Mouse (Mus musculus): Measurements from ENCODE around the gene Sag. TPM values are rescaled to one million over a fixed set of nuclear protein-coding genes. Genes with fewer than 3 reads are reported as not detected.

Sag gene
- polyA plus RNA-seq, 1 experiment from 2014 or later = 1.8 TPM

DNA sequence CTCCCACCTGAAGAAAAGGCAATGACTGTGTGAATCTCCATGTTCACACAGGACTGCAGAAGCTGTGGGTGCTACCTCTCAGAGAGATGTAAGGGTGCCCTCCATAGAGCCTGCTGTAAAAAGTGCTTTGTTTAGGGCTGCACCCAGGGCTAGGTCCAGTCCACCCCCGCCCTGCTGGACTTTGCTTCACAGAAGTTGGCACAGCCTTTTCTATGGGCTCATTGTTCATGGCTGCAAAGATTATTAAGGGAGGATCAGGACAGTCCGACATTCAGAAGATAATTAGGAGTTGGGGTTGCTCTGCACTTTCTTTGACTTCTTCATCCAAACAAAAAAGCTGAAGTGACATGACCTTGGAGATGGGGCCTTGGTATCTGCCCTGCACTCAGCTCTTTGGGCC is 89.0 kb downstream of the Sag start:
- DNase-seq (ENCODE audit: low spot score) = no peak

DNA sequence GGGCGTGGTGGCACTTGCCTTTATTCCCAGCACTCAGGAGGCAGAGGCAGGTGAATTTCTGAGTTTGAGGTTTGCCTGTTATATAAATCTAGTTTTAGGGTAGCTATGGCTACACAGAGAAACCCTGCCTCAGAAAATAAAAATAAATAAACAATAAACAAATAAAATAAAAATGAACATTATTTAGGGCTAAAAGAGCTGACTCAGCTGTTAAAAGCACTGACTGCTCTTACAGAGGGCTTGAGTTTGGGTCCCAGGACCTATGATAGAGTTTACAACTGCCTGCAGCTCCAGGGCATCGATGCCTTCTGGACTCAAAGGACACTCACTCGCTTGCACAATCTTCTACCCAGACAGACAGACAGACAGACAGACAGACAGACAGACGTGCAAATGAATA is 89.9 kb downstream of the Sag start:
- no peak for DNase-seq (ENCODE audit: low spot score)

Other genes starting within 250 kb of the Sag start
- 0.10 and 0.18 TPM in 2 replicates for gene Ngef, start 229.8 kb upstream of the Sag start, polyA plus RNA-seq (2015; fragmentation: Nextera tagmentation; extraction: Ambion mirVana)
- 41.0 and 43.6 TPM in 2 replicates for gene Inpp5d, start 183.4 kb upstream of the Sag start, polyA plus RNA-seq (2015; fragmentation: Nextera tagmentation; extraction: Ambion mirVana)
- gene Atg16l1, start 47.8 kb upstream of the Sag start, polyA plus RNA-seq (2015; fragmentation: Nextera tagmentation; extraction: Ambion mirVana) = 25.7 and 27.2 TPM in 2 replicates
- 73.7 and 80.7 TPM in 2 replicates for gene Dgkd, start 49.6 kb downstream of the Sag start, polyA plus RNA-seq (2015; fragmentation: Nextera tagmentation; extraction: Ambion mirVana)
- 11.4 and 13.0 TPM in 2 replicates for gene Usp40, start 204.9 kb downstream of the Sag start, polyA plus RNA-seq (2015; fragmentation: Nextera tagmentation; extraction: Ambion mirVana)